ENCODE assay signal across 9 mouse cellular contexts in the genomic region with DNA sequence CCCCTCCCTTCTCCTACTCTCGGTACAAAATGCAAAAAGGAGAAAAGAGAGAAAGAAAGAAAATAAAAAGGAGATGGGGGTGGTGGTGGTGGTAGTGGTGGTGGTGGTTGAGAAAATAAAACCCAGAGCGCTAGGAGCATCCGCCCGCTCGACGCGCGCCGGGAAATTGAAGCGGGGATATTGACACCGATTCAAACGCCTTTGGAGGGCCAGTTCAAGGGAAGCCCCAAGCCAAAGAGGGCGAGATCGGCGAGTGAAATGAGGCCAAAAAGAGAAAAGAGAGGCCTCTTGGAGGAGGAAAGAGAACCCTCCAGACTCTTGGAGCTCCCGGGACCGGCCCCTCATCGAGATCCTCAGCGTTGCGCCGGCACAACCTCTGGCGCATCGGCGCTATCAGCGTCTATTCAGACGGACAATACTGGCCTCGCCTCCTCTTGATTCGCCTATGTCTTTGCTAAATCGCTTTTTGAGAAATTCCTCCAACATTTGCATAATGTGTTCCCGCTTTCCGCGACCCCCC. TPM values are rescaled to one million over a fixed set of nuclear protein-coding genes. Genes with fewer than 3 reads are reported as not detected.
DNase-seq lines count a peak whose midpoint lies in the region; ATAC-seq lines count a peak whose summit lies in the region.
"Had no signal": no experiment of that assay in that cellular context is flagged by ENCODE, and none has a peak within 500 bp of the region (broad histone marks: within the 10 kb centered on the region; RNA-seq: fewer than 3 reads in every experiment).

No protein-coding gene starts in this region.

- H3K4me1 ChIP-seq in heart, embryonic 11.5 days (ENCODE audit: control insufficient read depth, insufficient read depth, low read length), result peaks cover 20% of the 10 kb centered on the region
- H3K4me1 ChIP-seq in brown adipose tissue, adult 24 weeks (ENCODE audit: control insufficient read depth, insufficient read depth, insufficient read length, low read length), result peaks cover 11% of the 10 kb centered on the region
- peaks cover 33% of the 10 kb centered on the region for H3K4me1 ChIP-seq in hindbrain, embryonic 12.5 days
- H3K4me1 ChIP-seq in midbrain, embryonic 12.5 days, result peaks cover 32% of the 10 kb centered on the region

- H3K27ac ChIP-seq in heart, embryonic 11.5 days (ENCODE audit: low read depth, low read length), result no peak overlapping the region
- H3K27ac ChIP-seq in brown adipose tissue, adult 24 weeks (replicated peaks; ENCODE audit: low read depth, low read length), result no peak overlapping the region
- no peak overlapping the region for H3K27ac ChIP-seq in hindbrain, embryonic 12.5 days
- H3K27ac ChIP-seq in midbrain, embryonic 12.5 days (replicated peaks), result no peak overlapping the region

- H3K36me3 ChIP-seq in heart, embryonic 11.5 days (ENCODE audit: control insufficient read depth, insufficient read depth, low read length), result no peaks in the 10 kb centered on the region
- no peaks in the 10 kb centered on the region for H3K36me3 ChIP-seq in hindbrain, embryonic 12.5 days
- H3K36me3 ChIP-seq in midbrain, embryonic 12.5 days, result no peaks in the 10 kb centered on the region

- H3K27me3 ChIP-seq in heart, embryonic 11.5 days (ENCODE audit: control insufficient read depth, insufficient read depth, low read length), result peaks cover 94% of the 10 kb centered on the region
- H3K27me3 ChIP-seq in hindbrain, embryonic 12.5 days, result peaks cover 99% of the 10 kb centered on the region
- H3K27me3 ChIP-seq in midbrain, embryonic 12.5 days, result peaks cover 100% of the 10 kb centered on the region

- WGBS in heart, embryonic 11.5 days (ENCODE audit: insufficient replicate concordance), result under 1% methylated on average over 32 of the region's 32 CpGs
- under 1% methylated on average over 32 of the region's 32 CpGs for WGBS in hindbrain, embryonic 12.5 days
- under 1% methylated on average over 32 of the region's 32 CpGs for WGBS in midbrain, embryonic 12.5 days

- H3K4me3 ChIP-seq in heart, embryonic 11.5 days (ENCODE audit: low read depth, low read length), result peak overlapping the region; percentile 50
- H3K4me3 ChIP-seq in brown adipose tissue, adult 24 weeks (ENCODE audit: insufficient read depth, low read depth, low read length), result peak overlapping the region; percentile 61
- H3K4me3 ChIP-seq in hindbrain, embryonic 12.5 days, result peak overlapping the region; percentile 36
- peak overlapping the region; percentile 45 for H3K4me3 ChIP-seq in midbrain, embryonic 12.5 days

- peak overlapping the region; percentile 72 for H3K4me2 ChIP-seq in heart, embryonic 11.5 days
- H3K4me2 ChIP-seq in hindbrain, embryonic 12.5 days (replicated peaks), result peak overlapping the region; percentile 59
- H3K4me2 ChIP-seq in midbrain, embryonic 12.5 days (replicated peaks), result peak overlapping the region; percentile 78

- H3K9ac ChIP-seq in heart, embryonic 11.5 days (ENCODE audit: low read depth, low read length), result no peak overlapping the region
- H3K9ac ChIP-seq in hindbrain, embryonic 12.5 days, result peak overlapping the region; percentile 61; the same call in 1 of the 2 replicates
- no peak overlapping the region; the same call in 1 of the 2 replicates for H3K9ac ChIP-seq in midbrain, embryonic 12.5 days (replicated peaks)

- no peak for DNase-seq in heart, postnatal 4 days
- DNase-seq in left cerebral cortex, adult 9 months (ENCODE audit: low spot score in 2 of 2), result no peak
- DNase-seq in cerebellum, adult 11-12 months, result no peak

- ATAC-seq in heart, embryonic 11.5 days (replicated peaks; ENCODE audit: insufficient number of reproducible peaks, low FRiP score, low TSS enrichment), result no peak
- no peak for ATAC-seq in hindbrain, embryonic 12.5 days (ENCODE audit: low FRiP score)
- ATAC-seq in midbrain, embryonic 12.5 days (ENCODE audit: low FRiP score, low read depth), result peak; percentile 13; the same call in 1 of the 2 replicates
- no peak for ATAC-seq in cerebellum, adult (ENCODE audit: insufficient number of reproducible peaks, low FRiP score, low TSS enrichment)

- no peaks in the 10 kb centered on the region for H3K9me3 ChIP-seq in heart, embryonic 11.5 days (replicated peaks; ENCODE audit: control insufficient read depth, low read length)
- H3K9me3 ChIP-seq in hindbrain, embryonic 12.5 days (replicated peaks), result no peaks in the 10 kb centered on the region
- H3K9me3 ChIP-seq in midbrain, embryonic 12.5 days, result no peaks in the 10 kb centered on the region

RNA-seq across cellular contexts. Expression of a gene that starts 0.7 kb away (rescaled TPM):
- polyA plus RNA-seq in heart, embryonic 11.5 days (2014; fragmentation: Nextera tagmentation; extraction: Ambion mirVana), result 0.87 and 0.97 TPM in 2 replicates
- total RNA-seq in heart, postnatal 4 days (2021), result 1 to 10 TPM; 6.7 to 8.6 TPM
- polyA plus RNA-seq in brown adipose tissue, adult 24 weeks (2012; ENCODE audit: insufficient read depth, insufficient read length, missing spikeins), result 0.46 and 0.95 TPM in 2 replicates
- 1.4 and 2.7 TPM in 2 replicates for polyA plus RNA-seq in hindbrain, embryonic 12.5 days (2016; fragmentation: Nextera tagmentation; extraction: Ambion mirVana)
- 2.5 TPM in 2 replicates for polyA plus RNA-seq in midbrain, embryonic 12.5 days (2016; fragmentation: Nextera tagmentation; extraction: Ambion mirVana)

RNA-seq across cellular contexts. Expression of a gene that starts 31.7 kb away (rescaled TPM):
- 35.3 and 37.2 TPM in 2 replicates for polyA plus RNA-seq in heart, embryonic 11.5 days (2014; fragmentation: Nextera tagmentation; extraction: Ambion mirVana)
- 10 to 100 TPM; 37.3 to 39.1 TPM for total RNA-seq in heart, postnatal 4 days (2021)
- 32.9 and 33.1 TPM in 2 replicates for polyA plus RNA-seq in brown adipose tissue, adult 24 weeks (2012; ENCODE audit: insufficient read depth, insufficient read length, missing spikeins)
- 23.0 and 24.8 TPM in 2 replicates for polyA plus RNA-seq in hindbrain, embryonic 12.5 days (2016; fragmentation: Nextera tagmentation; extraction: Ambion mirVana)
- polyA plus RNA-seq in midbrain, embryonic 12.5 days (2016; fragmentation: Nextera tagmentation; extraction: Ambion mirVana), result 19.0 and 25.5 TPM in 2 replicates

RNA-seq across cellular contexts. Expression of a gene that starts 32.1 kb away (rescaled TPM):
- polyA plus RNA-seq in heart, embryonic 11.5 days (2014; fragmentation: Nextera tagmentation; extraction: Ambion mirVana), result 53.7 and 62.8 TPM in 2 replicates
- 10 to 100 TPM; 41.4 to 42.7 TPM for total RNA-seq in heart, postnatal 4 days (2021)
- polyA plus RNA-seq in brown adipose tissue, adult 24 weeks (2012; ENCODE audit: insufficient read depth, insufficient read length, missing spikeins), result 20.0 and 23.1 TPM in 2 replicates
- polyA plus RNA-seq in hindbrain, embryonic 12.5 days (2016; fragmentation: Nextera tagmentation; extraction: Ambion mirVana), result 129 TPM in 2 replicates
- polyA plus RNA-seq in midbrain, embryonic 12.5 days (2016; fragmentation: Nextera tagmentation; extraction: Ambion mirVana), result 125 and 128 TPM in 2 replicates

RNA-seq across cellular contexts. Expression of a gene that starts 55.2 kb away (rescaled TPM):
- polyA plus RNA-seq in heart, embryonic 11.5 days (2014; fragmentation: Nextera tagmentation; extraction: Ambion mirVana), result 0.23 TPM in 1 of 2 replicates, not detected in the other
- not detected for total RNA-seq in heart, postnatal 4 days (2021)
- polyA plus RNA-seq in brown adipose tissue, adult 24 weeks (2012; ENCODE audit: insufficient read depth, insufficient read length, missing spikeins), result not detected in 2 replicates
- polyA plus RNA-seq in hindbrain, embryonic 12.5 days (2016; fragmentation: Nextera tagmentation; extraction: Ambion mirVana), result 3.2 and 3.6 TPM in 2 replicates
- 1.1 and 1.3 TPM in 2 replicates for polyA plus RNA-seq in midbrain, embryonic 12.5 days (2016; fragmentation: Nextera tagmentation; extraction: Ambion mirVana)
- polyA plus RNA-seq: spleen, adult 2 months had no signal

RNA-seq across cellular contexts. Expression of a gene that starts 55.3 kb away (rescaled TPM):
- polyA plus RNA-seq in heart, embryonic 11.5 days (2014; fragmentation: Nextera tagmentation; extraction: Ambion mirVana), result 367 and 380 TPM in 2 replicates
- 100 to 1,000 TPM; 487 to 501 TPM for total RNA-seq in heart, postnatal 4 days (2021)
- polyA plus RNA-seq in brown adipose tissue, adult 24 weeks (2012; ENCODE audit: insufficient read depth, insufficient read length, missing spikeins), result 607 and 660 TPM in 2 replicates
- 171 and 179 TPM in 2 replicates for polyA plus RNA-seq in hindbrain, embryonic 12.5 days (2016; fragmentation: Nextera tagmentation; extraction: Ambion mirVana)
- 161 and 178 TPM in 2 replicates for polyA plus RNA-seq in midbrain, embryonic 12.5 days (2016; fragmentation: Nextera tagmentation; extraction: Ambion mirVana)
